Mouse (Mus musculus): ENCODE data around the gene Apold1. TPM values are rescaled to one million over a fixed set of nuclear protein-coding genes. Genes with fewer than 3 reads are reported as not detected.

Gene Apold1
- total RNA-seq, 2 experiments from 2014 or later, result 8.8 to 17.9 TPM

DNA sequence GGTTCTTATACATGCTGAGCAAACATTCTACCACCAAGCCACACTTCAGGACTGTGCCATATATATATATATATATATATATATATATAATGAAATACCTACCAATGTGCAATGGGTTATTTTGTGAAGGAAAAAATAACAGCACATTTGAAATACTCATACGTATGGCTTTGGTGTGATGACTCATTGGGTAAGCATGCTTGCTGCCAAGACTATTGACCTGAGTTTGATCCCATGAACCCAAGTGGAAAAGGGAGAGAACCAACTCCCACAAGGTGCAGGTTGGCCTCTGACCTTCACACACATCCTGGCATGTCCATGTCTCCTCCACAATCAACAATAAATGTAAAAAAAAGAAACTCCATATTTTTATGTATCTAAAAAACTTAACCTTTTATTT, 13.2 kb upstream of the Apold1 start:
- no peak for ATAC-seq (replicated peaks; ENCODE audit: low FRiP score, poor library complexity, severe bottlenecking)

DNA sequence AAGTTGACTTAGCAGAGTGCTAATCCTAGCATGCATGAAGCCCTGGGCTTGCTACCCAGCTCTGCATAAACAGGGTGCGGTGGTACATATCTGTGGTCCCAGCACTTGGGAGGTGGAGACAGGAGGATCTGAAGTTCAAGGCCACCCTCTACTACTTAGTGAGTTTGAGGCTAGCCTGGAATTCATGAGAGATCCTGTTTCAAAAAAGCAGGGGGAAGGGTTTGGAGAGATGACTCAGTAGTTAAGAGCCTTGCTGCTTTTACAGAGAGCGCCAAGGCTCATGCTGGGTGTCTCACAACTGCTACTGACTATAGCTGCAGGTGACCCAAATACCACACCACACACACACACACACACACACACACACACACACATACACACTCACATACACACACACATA, 12.0 kb upstream of the Apold1 start:
- no peak for ATAC-seq (replicated peaks; ENCODE audit: low FRiP score, poor library complexity, severe bottlenecking)

DNA sequence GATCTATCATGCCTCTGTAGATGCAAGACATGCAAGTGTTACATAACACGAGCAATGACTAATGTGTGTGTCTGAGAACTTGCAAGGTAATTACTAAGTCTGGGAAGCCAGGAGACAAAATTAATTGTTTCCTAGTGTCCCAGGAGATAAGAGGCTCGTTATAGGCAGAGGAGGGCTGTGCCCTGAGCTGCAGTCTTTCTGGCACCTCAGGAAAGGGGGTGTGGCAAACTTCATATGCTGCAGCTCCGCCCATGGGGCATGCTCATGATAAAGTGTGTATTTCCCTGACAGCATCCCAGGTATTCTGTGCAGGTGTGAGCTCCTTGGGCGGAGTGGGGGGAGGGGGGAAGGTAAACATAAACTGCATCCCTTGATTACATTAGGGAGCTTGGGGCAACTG, 9.4 kb upstream of the Apold1 start:
- peak; percentile 83 for ATAC-seq (replicated peaks; ENCODE audit: low FRiP score, poor library complexity, severe bottlenecking)

DNA sequence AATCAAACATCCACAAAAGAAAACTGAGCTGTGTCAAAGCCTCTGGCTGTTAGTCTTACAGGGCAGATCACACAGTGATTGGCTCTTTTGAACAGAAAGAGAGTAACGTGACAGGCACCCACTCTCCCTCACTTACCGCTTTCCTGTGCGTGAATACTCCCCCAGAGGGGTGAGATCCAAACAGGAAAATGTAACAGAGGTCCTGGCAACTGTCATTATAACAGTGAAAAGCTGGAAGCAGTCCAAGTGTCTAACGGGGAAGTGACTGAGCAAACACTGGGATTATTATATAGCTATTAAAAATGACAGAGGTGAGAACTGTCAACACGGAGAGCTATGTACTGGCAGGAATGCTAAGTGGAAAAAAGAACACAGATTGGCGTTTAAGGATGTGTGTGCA, 4.9 kb upstream of the Apold1 start:
- ATAC-seq (replicated peaks; ENCODE audit: low FRiP score, poor library complexity, severe bottlenecking), result no peak

DNA sequence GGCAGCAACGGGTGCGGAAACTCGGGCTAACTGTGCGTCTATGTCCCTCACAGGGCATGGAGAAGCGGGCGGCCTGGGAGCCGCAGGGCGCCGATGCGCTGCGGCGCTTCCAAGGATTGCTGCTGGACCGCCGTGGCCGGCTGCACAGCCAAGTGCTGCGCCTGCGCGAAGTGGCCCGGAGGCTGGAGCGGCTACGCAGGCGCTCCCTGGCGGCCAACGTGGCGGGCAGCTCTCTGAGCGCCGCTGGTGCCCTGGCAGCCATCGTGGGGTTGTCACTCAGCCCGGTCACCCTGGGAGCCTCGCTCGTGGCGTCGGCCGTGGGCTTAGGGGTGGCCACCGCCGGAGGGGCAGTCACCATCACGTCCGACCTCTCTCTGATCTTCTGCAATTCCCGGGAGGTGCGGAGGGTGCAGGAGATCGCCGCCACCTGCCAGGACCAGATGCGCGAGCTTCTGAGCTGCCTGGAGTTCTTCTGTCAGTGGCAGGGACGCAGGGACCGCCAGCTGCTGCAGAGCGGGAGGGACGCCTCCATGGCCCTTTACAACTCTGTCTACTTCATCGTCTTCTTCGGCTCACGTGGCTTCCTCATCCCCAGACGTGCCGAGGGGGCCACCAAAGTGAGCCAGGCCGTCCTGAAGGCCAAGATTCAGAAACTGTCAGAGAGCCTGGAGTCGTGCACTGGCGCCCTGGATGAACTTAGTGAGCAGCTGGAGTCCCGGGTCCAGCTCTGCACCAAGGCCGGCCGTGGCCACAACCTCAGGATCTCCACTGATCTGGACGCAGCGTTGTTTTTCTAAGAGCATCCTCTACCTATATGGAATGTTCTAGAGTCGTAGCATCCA, 2.2 kb downstream of the Apold1 start:
- ATAC-seq (replicated peaks; ENCODE audit: low FRiP score, poor library complexity, severe bottlenecking), result peak; percentile 81

DNA sequence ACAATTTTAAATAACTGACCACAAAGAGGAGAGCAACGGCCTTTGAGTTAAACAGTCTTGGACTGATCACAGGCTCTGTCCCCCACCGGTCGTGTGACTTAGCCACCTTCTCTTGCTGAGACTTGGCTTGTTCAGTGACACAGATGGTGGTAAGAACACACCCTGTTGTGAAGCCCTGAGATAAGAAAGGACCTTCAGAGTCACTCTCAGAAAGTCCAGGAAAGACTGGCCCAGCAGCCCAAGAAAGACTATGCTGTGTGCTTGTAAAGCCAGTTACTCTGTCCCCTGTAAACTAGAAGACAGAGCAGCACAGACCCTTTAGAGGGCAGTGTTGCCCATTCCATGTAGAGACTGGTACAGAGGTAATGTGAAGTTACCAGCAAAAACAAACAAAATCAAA, 3.2 kb downstream of the Apold1 start:
- ATAC-seq (replicated peaks; ENCODE audit: low FRiP score, poor library complexity, severe bottlenecking), result peak; percentile 83

DNA sequence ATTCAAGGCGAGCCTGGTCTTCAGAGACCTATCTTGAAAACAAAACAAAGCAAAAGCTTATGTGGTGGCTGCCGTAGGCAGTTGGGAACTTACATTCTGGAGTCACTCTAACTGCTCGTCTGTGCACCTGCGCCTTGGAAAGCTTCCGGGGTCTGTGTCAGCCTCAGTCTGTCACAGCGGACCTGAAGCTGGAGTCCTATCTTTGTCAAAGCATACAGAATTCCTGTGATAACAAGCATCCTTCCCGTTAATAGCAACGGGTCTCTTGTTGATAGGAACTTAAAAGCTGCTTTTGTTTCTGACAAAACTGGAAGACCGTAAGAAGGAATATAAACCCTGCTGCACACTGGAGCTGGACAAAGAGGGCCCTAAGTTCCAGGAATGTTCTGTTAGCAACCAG, 6.9 kb downstream of the Apold1 start:
- ATAC-seq (replicated peaks; ENCODE audit: low FRiP score, poor library complexity, severe bottlenecking), result no peak

DNA sequence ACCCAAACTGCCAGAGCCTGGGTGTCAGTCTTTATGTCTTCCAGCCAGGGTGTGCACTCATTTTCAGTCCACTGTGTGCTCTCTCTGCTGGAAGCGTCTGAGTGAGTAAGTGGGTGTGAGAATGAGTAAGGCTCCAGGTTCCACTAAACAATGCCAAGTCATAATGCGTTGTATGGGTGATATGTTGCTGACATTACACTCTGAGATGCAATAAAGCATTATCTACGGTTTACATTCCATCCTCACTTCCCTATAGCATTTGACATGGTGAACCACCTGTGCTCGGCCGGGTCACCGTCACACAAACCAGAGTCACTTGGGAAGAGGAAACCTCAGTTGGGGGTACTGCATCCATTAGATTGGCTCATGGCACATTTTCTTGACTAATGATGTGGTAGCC, 9.2 kb downstream of the Apold1 start:
- ATAC-seq (replicated peaks; ENCODE audit: low FRiP score, poor library complexity, severe bottlenecking), result no peak

DNA sequence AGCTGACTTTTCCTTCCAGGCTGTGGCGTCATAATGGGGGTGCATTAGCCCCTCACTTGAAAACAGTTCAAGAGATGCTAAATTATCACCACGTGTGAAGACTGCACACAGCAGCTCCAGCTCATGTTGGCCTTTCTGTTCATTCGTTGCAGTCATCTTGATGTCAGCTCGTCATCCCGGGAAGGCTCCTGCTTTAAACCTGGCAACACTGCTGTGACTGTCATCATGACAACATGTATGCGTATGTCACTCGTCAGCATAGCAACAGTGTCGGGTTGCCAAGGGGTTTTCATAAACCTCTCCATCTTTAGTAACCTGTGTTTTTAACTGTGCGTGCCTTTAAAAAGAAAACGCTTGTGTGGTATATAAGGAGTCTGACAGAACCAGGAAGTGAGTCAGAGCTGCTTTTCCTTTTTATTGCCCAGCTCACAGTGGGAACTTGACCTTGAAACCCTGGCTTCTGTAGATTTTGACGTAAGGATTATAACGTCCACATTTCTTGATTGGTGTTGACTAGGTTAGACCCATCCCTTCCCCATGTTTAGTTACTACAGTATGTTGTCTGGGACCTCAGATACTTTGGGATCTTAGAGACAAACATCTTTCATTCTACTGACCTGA, 12.6 kb downstream of the Apold1 start:
- ATAC-seq (replicated peaks; ENCODE audit: low FRiP score, poor library complexity, severe bottlenecking), result no peak

DNA sequence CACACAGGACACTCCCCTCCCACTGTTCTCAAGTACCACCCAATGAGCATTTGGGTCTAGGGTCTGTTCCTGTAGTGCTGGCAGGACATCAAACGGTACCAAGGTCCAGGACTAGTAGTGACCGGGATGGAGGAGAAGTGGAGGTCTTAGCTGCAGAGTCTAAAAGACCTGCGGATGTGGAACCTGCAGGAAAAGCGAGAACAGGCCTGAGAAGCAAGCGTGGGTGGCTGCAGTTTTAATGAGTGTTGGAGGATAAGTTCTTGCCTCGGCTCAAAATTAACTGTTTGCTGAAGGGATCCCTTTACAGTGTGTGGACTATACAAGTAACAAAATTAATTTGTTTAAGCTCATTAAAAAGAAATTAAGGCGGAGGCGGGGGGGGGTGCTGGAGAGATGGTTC, 13.5 kb downstream of the Apold1 start:
- ATAC-seq (replicated peaks; ENCODE audit: low FRiP score, poor library complexity, severe bottlenecking), result no peak

DNA sequence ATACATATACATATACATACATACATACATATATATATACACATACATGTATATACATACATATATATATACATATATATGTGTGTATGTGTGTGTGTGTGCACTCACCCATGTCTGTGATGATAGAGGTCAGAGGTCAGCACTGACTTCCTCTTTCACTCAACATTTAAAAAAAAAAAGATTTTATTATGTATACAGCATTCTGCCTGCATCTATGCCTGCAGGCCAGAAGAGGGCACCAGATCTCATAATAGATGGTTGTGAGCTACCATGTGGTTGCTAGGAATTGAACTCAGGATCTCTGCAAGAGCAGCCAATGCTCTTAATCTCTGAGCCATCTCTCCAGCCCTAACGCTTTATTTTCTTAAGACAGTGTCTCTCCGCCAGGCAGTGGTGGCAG, 15.4 kb downstream of the Apold1 start:
- no peak for ATAC-seq (replicated peaks; ENCODE audit: low FRiP score, poor library complexity, severe bottlenecking)

DNA sequence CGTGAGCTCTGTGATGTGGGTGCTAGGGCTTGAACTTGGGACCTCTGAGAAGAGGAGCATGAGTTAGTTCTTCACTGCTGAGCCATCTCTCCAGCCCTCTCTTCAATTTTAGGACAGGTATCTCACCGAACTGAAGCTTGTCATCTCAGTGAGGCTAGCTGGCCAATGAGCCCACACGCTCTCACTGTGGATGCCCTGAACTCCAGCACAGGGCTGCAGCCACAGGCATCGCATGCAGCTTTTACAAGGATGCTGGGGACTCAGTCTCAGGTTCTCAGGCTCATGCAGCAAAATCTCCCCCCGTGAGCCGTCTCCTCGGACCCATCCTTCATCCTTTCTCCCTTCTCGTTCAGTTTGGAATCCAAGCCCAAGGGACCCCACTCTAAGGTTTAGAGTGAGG, 16.6 kb downstream of the Apold1 start:
- peak; percentile 54; the same call in 1 of the 2 replicates for ATAC-seq (replicated peaks; ENCODE audit: low FRiP score, poor library complexity, severe bottlenecking)

DNA sequence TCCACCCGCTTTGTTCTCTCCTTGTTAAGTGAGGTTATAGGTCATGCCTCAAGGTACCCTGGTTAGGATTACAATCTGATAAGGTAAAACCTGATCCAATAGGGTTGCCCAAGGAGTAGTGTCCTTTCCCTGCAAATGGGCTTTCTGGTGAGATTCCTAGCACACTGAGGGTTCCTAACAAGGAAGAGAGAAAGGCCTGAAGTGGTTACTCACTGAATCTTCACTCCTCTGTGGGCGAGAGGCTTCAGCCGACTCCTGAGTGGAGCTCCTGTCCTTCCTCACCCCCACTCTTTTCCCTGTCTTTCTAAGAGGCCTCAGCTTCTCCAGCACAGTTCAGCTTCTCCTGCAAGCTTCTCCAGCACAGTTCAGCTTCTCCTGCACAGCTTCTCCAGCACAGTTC, 17.3 kb downstream of the Apold1 start:
- ATAC-seq (replicated peaks; ENCODE audit: low FRiP score, poor library complexity, severe bottlenecking), result no peak

DNA sequence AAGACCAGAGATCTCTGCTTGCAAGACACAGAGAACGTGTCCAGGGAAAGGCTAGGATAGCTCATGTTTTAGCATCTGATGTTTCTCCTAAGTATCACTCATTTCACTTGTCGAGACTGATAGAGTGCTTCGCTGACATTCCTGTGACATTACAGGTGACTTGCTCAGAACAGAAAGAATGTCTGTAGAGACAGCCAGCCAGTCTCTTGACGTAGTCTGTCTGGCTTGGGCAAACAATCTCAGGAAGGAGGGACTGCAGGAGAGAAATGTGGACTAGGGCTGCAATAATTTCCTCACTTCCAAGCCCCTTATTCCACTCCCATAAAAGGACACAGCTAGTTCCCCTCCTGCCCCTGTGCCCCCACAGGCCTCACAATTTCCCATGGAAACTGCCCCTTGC, 18.8 kb downstream of the Apold1 start:
- no peak for ATAC-seq (replicated peaks; ENCODE audit: low FRiP score, poor library complexity, severe bottlenecking)

DNA sequence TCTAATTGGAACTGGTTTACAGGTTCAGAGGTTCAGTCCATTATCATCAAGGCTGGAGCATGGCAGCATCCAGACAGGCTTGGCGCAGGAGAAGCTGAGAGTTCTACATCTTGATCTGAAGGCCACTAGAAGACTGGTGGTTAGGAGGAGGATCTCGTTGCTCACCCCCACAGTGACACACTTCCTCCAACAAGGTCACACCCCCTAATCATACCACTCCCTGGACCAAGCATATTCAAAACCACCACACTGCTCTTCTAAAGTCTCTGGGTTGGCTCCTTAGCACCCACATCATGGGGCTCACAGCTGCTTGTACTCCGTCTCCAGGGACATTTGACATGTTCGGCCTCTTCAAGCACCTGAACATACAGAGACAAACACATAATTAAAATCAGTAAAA, 20.5 kb downstream of the Apold1 start:
- ATAC-seq (replicated peaks; ENCODE audit: low FRiP score, poor library complexity, severe bottlenecking), result no peak

DNA sequence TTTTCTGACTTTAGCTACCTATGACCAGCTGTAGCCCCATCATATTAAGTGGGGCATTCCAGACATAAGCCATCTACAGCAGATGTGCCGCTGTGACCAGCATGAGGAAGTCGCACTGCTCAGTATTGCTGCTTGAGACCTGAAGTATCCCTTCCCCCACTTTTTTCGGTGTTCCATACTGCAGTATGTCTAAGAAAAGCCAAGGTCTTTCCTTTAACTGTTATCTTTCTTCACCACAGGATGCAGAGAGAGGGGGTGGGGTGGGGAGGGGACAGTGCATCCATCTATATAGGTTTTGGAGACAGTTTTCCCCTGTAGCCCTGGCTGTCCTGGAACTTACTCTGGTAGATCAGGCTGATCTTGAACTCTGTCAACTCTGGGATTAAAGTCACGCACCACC, 24.9 kb downstream of the Apold1 start:
- ATAC-seq (replicated peaks; ENCODE audit: low FRiP score, poor library complexity, severe bottlenecking), result peak; percentile 39

DNA sequence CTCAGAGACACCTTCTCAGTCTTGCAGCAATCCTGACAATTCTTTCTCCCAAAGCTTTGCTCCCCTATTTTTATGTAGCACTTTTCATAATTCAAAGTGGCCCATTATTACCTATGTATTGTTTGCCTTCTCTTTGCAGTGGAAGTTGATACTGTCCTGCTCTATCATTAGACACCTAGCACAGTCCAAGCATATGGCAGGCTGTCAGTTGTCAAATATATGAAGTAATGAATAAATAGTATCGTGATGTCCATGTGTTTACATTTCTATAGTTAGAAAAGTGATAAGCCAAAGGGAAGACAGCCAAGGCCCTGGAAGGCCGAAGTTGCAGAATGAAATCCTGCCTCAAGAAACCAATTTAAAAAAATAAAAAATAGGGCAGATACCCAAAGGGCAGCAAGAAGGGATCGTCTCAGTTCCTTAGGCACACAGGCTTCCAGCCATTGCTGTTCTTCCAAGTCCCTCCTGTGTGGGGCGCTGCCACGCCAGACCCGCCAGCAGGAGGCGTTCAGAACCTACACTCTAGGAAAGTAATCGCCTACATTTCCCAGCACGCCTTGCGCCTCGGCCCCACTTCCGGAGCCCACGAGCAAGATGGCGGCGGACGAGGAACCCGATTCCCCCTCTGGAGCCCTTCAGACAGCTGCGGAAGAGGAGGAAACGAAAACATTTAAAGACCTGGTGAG, 29.7 kb downstream of the Apold1 start, which contains the start of gene Ddx47:
TSS of gene Ddx47 (plus strand) at position 565 of the 686 bp plus-strand sequence.
- ATAC-seq (replicated peaks; ENCODE audit: low FRiP score, poor library complexity, severe bottlenecking), result peak; percentile 99

DNA sequence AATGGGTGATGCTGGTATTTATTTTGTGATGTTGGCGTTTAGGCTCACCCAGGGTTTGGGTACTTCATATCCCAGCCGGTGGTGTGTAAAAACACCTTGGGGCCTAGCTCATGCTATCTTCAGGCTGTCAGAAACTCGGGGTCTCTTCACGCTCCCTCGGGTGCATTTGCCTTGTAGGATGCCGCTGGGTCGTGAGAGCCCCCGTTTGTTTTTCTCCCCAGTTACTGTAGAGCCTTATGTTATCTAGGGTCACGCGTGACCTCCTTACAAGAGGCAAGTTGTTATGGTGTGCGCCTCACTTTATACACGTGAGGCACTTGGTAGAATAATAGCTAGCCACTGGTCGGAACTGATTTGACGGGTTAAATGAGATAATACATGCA, 30.2 kb downstream of the Apold1 start:
- peak; percentile 52 for ATAC-seq (replicated peaks; ENCODE audit: low FRiP score, poor library complexity, severe bottlenecking)

DNA sequence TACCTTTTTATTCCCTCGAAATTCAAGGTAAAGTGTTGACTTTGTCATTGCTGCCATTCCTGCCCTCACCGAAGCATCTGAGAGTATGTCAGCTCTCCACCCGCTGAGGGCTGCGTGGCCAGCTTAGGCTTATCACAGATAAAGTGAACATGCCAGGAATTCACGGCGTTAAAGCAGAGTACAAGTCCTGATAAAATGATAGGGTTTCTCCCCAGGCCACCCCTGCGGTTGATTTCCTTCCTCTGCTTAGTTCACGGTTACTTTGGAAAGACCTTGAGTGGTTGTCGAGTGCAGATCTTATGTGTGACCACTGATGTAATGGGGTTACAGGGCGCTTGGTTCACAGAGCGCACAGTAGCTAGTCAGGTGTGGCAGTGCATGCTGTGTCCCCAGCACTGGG, 35.7 kb downstream of the Apold1 start:
- no peak for ATAC-seq (replicated peaks; ENCODE audit: low FRiP score, poor library complexity, severe bottlenecking)

DNA sequence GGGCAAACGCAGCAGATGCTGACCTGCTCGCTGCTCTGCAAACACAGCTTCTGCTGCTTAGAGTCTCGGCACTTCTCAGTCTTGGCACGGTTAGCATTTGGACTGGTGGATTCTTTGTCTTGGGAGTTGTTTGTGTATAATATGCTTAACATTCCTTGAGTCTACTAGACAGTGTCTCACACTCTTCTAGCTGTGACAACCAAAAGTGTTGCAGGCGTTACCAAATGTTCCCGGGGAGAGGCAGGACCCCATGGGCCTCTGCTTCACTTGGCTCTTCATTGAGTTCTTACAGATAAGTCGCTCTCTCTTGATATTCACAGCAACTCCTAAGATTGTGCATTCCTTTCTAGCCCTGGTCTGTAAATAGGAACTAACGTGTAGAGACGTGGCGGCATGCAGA, 38.0 kb downstream of the Apold1 start:
- no peak for ATAC-seq (replicated peaks; ENCODE audit: low FRiP score, poor library complexity, severe bottlenecking)

DNA sequence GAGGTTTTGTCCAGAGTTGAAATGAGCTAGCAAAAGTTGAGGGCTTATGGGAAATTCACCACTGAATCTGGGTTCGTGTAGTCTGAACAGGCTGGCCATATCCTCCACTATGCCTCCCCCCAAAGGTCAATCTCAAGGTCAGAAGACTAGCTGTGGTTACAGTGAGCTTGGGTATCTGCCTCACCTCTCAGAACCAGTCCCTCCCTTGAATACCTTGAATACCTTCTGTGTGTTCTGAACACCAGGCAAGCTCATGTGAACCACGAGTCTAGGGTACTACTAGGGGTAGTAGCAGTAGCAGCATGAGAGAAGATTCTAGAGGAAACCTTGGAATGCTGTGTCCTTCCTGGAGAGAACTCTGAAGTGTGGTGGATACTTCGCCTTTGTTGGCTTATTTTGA, 40.1 kb downstream of the Apold1 start:
- no peak for ATAC-seq (replicated peaks; ENCODE audit: low FRiP score, poor library complexity, severe bottlenecking)
